Mouse (Mus musculus) adrenal gland, postnatal 4 days (tissue): Measurements from ENCODE around the gene Batf3. TPM values are rescaled to one million over a fixed set of nuclear protein-coding genes. Genes with fewer than 3 reads are reported as not detected.
A peak's percentile ranks its signal among the peaks of the same experiment; 100 is the strongest.

Experiments used
- DNase-seq, 2 experiments: peaks; one replicate each; pipeline ENCODE4 v3.0.0; 2021 to 2022; ENCODE audit warnings: low spot score in 2 of 2, mixed read lengths in 2 of 2
- long read RNA-seq, 2 experiments: library from polyadenylated mRNA; stranded (forward); transcript quantifications; one replicate each; pipeline ENCODE4 v2.0.0; 2021
- total RNA-seq, 2 experiments: library from RNA; stranded (reverse); gene quantifications; 2 replicates each; pipeline ENCODE4 v1.2.3; 2021

Batf3 gene
- 1 to 10 TPM; 3.3 to 3.4 TPM for total RNA-seq
- long read RNA-seq, experiment 1, partial matches to known transcripts: 0 of 3 reads
- long read RNA-seq, experiment 1, other reads (novel, unspliced or antisense): 1 of 3 reads
- long read RNA-seq, experiment 2, partial matches to known transcripts: 0 of 2 reads
- long read RNA-seq, experiment 2, other reads (novel, unspliced or antisense): 0 of 2 reads

DNA sequence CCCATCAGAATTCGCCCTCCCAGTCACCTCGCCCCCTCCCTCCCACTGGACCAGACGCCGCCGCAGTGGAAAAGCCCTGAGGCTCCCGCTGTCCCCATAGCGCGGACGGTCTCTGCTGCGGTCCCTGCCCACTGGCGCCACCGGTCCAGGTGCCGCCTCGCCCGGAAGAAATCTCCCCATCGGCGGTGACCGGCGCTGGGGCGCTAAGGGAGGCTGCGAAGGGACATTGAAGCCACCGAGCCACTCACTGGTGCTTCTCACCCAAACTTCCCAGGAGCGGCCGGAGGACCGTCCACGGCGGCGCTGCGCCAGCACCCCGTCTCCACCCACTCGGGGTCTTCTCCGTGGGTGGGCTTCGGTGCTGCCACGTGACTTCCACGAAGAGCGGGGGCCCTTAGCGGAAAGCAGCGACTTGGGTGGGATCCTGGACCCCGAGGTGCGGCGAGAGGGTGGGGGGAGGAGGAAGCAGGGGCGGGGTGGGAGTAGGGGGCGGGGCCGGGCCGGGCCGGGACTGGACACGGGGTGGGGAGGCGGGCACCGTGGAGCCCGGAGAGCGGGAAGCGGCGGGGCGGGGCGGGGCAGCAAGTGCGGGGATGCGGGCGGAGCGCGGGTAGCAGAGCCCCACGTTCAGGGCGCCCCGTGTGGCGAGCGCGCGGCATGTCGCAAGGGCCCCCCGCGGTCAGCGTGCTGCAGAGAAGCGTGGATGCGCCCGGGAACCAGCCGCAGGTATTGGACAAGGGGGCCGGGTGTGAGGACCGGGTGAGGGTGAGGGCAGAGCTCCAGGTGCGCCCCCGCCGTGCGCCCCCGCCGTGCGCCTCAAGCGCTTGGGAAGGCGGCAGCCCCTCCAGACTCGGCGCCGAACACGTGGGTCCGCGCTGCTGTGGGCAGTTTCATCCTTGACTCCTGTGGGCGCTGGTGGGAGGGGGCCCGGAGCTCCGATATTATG is at the start of gene Batf3:
Batf3 (plus strand) TSS at position 46 of the 946 bp plus-strand sequence.
- DNase-seq: no peak

DNA sequence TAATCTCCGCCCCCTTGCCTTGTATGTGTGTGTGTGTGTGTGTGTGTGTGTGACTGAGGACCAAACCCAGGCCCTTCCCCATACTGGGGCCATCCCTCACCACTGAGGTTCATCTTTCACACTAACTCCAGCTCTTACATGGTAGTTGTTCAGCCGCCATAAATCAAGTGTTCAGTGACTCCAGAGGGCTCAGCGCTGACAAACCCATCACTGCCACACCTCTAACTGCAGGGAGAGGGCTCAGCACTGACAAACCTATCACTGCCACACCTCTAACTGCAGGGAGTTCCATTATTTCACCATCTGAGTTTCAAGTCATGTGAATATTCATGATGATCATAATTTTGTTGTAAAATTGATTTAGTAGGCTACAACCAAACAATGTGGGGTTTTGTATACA is 44.1 kb upstream of the Batf3 start:
- DNase-seq: no peak

DNA sequence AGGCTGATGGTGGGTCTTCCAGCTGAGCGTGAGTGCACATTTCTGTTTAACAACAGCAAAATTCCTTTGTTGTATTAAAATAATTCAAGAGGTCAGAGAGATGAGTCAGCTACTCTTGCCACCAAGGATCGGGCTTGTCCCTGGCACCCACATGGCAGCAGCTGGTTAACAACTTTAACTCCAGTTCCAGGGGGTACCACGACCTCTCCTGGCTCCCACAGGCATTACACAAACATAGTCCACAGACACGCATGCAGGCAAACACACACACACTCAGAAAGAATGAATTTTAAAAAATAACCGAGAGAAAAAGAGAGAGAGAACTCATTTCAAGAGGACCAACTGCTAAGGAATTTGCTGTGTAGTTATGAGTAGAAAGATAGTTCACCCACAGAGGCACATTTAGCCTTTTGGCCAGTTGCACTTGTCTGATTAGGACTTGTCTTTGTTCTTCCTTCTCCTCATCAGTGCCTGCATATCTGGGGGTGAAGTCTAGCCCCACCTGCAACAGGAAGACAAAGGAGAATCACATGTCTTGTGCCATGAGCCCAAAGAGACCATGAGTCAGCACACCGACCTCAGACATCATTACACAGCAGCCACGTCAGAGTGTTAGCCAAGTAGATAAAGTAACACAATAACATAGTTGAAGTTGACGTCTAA is 42.6 kb upstream of the Batf3 start:
- DNase-seq: no peak

DNA sequence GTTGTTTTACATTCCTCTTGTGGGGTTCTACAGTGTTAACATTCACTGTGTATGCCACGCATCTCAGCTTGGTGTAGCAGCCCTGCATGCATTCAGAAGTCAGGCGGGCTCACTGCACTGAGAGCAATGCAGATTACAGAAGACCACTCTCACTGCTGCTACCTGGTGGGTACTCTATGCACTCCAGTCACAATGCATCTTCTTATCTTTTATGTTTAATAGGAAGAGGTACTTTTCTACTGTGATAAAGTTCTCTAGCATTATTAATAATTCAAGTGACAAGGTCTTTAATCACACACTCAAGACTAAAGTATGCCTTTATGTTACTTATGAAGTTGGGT is 42.1 kb upstream of the Batf3 start:
- no peak for DNase-seq

DNA sequence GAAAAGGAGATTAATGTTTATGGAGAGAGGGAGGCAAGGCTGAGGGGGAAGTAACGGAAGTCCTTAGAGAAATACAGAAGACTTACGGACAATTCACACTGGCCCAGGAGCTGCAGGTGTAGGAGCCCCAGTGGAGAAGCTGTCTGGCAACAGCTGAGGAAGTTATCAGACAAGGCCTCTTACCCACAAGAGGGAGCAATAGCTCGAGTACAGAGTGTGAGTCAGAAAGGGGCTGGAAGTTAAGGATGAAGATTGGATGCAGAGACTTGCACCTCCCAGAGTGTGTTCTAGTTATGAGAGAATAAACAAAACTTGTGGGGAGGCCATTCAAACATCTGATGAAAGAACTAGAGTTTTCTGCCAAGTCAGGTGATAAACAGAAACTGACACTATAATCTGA is 40.2 kb upstream of the Batf3 start:
- DNase-seq: no peak

DNA sequence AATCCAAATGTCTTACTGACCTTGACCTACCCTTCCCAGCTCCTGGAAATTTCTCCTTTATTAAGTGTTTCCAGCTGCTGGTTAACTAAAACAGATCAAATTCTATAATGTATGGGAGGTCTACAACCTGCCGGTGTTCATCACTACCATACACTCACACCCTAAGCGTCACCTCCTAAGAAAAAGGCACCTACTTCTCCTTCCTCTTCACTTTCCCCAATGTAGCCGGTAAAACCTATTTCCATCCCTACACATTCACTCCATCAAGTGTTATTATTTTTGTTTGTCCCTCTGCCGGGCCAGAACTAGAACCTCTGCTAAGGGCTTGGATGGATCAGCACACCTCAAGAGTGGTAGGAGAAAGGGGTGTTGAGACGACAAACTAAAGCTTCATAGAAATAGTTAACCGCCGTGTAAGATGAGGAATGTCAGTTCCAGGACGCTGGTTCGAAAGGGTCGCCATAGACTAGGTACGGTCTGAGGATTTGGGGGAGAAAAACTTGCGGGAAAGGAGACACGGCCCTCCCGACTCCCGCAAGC is 35.3 kb upstream of the Batf3 start:
- no peak for DNase-seq

DNA sequence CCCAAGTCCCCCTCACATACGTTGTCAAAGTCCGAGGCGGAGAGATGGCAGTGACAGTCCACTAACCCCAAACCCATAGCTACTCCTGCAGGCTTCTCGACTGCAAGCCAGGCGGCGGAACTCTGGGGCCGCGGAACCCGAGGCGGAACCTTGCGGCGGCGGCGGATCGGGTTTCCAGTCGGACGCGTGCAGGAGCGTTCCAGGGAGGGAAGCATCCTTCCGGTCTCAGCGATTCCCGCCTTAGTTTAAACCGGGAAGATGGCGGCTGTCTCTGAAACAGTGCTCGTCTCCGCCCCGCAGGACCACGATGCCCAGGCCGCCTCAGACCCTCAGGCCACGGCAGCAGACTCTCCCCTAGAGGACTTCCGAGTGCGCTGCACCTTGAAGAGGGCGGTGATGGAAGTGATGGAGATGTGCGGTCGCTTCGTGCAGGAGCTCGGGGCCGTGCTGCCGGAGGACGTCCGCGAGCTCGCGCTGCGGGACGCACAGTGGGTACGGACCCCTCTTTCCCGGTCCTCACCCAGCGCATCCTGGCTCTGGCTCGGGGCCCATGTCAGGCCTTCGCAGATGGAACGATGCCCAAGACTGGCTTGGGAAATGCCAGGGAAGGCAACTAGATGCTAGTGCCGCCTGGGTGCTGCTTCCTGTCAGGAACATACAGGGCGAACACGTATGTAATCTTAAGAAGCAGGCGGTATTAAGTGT is 34.7 kb upstream of the Batf3 start, which contains the start of the genes Tatdn3 and Nsl1:
Tatdn3 (minus strand) TSS at position 152 of the 705 bp plus-strand sequence.
Nsl1 (plus strand) TSS at position 232 of the 705 bp plus-strand sequence.
- peak; percentile 86 to 94 for DNase-seq

DNA sequence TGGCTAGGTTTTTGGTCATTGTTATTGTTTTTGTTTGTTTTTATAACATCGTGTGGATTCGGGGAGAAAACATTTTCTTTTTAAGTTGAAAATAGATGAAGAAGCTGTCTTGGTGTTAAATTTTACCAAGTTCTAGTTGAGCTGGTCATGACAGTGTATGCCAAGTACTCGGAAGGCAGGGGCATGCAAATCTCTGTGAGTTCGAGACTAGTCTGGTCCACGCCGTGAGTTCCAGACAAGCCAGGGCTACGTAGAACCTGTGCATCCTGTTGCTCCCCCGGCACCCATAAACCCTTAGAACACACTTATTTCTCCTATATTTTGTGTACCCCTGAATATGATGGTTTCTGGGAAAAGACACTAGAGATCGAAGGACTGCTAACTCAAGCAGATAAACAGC is 33.9 kb upstream of the Batf3 start:
- DNase-seq: no peak

DNA sequence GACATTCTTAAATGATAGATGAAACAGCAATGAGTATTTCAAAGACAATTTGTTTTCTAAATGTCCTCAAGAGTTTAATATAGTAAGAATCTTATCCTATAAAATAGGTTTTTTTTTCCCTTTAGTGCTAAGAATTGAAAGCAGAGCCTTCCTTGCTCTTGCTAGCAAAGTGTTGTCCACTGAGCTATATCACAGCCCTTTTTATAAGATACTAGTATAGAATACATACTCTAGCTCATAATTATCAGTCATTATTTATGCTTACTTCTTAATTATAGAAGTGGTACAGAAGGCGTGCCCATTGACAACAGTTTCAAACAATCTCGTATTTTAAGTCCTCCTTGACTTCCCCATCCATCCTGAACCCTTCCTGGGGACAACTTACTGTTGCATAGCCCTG is 33.1 kb upstream of the Batf3 start:
- no peak for DNase-seq

DNA sequence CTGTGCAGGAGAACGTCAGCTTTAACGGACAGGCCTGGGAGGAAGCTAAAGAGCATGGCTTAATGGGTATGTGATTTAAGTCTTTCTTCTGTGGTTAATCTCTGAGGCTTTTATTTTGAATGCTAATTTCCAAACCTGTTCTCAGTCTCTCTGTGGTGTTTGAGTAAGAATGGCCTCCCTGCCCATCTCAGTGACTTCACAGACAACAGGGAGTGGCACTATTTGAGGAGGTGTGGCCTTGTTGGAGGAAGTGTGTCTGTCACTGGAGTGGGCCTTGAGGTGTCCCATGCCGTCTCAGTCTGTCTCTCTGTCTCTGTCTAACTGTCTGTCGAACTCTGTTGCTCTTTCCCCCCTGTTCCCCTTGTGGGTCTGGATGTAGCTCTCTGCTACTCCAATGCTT is 32.5 kb upstream of the Batf3 start:
- no peak for DNase-seq

DNA sequence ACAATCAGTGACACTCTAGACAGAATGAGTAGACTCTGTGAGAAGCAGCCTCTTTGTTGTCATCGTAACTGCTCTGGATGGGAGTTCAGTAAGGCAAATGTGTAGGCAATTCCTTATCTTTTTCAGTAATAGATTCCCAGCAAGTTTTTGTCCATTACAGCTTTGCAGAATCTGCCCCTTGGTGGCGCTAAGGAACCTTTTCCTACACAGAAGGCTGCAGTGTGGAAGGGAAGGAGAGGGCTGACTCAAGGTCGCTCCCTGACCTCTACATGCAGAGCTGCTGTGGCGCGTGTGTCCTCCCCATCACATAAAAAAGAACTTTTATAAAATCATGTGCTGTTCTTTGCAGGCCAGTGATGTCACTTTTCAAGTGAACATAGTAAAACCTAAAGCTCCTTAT is 29.3 kb upstream of the Batf3 start:
- DNase-seq: peak in 1 of 2 experiments; percentile 20

DNA sequence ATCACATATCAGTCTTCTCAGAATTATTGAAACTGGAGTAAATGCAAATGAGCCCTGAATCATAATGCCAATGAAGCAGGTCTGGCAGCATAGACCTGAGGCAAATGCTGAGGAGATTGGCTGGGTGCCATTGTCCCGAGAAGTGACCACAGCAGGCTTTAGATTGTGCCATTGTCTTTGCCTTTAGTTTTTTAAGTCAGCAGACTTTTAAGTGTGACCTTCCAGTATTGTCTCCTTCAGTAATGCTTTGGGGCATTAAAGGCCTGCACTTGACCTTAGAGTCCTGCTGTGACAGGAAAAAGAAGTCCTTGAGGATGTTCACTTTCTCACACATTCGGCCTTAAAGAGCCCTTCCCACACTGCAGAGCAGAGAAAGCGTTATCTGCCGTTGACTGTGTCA is 27.4 kb upstream of the Batf3 start:
- no peak for DNase-seq

DNA sequence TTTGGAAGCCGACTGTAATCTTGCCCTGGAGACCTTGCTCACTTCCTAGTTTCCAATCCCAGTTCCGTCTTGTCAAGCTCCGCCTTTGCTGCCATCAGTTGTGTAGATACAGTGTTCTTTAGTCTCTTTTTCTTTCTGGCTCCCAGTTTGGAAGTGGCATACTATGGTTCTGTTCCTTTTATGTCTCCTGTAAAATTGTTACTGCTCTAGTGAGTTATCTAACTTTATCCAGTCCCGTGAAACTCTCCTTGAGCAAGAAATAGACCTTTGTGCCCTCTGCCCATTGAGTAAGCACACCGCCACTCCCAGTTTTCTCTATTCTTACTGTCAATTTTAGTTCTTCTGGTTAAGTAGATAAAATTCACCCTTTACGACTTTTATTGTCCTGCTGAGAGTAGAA is 26.0 kb upstream of the Batf3 start:
- no peak for DNase-seq

DNA sequence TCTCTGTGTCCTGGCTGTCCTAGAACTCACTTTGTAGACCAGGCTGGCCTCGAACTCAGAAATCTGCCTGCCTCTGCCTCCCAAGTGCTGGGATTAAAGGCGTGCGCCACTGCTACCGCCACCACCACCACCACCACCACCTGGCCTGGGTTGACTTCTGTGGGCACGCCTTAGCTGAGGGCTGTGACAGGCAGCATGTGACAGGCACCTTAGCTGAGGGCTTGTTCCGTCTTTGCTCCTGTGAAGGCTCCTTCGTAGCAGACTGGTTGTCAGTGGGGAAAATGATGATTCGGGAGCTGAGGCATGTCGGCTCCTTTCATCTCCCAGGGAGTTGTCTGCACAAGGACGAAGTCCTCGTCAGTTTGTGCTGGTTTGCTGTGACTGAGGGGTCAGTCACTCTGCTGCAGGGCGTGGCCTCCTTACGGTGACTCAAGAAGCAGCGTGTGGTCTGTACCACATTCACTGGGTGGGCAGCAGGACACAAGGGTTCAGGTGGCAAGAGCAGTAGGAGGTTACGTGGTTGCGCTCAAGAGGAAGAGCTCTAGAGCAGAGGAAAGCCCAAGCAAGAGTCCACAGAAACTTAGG is 25.2 kb upstream of the Batf3 start:
- no peak for DNase-seq

DNA sequence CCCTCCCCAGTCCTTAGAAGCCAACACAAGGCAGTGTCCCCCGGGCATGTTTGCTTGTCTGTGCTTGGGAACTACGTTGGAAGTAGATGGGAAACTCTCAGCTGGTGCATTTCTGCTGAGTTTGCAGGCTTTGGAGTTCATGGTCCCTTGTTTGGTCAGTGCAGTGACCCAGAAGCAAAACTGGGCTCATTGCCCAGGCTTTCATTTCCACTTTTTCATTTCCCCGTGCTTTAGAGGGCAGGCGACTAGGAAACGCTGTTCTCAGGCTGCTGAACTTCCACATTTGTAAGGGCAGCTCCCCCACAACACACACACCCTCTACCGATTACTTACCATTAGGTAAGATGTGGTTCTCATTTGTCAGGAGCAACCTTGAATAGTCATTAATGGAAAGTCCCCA is 24.6 kb upstream of the Batf3 start:
- DNase-seq: peak in 1 of 2 experiments; percentile 35

DNA sequence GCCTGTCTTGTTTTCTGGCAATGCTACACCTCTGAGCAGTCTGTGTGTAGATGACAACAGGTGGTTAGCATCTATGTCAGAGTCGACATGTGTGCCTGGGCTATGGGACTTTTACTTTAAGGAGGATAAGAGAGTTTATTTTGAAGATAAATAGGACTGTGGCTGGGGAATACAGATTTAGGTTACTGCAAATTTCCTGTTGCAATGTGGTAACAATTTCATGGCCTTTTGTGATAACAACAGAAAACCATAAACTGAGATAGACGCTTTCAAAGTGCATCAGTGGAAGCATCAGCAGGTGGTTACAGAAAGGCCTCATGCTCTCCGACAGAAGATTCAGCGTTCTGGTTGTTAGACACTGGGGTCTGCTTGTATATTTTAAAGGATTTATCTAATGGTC is 24.2 kb upstream of the Batf3 start:
- no peak for DNase-seq

DNA sequence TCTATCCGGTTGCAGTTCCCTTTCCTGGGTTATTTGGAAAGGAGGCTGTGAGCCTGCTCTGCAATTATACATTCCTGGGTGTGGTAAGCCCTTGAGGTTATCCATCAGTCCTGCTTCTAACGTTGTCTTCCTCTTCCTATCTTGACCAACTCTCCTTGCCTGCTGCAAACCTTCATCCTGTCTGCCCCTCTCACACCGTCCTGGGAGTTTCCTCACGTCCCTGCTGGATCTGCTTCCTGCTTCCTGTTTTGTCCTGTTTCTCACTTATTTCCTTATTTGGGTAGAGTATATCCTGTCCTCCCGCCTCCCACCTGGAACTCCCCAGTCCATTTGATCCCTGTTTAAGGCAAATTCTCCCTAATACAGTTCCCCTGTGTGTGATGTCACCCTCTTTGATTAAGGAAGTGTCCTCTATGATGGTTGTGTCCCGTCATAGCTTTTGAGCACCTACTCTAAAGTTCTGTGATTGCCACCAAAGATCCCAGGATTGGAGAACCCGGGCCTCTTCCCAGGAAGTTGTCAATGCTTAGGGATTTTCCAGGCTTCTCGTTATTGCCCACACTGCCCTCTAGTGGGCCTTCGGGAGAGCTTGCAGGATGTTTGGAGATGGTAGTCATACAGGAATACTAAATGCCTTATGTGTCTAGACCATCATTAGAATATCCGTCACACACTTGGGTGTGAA is 22.3 kb upstream of the Batf3 start:
- DNase-seq: peak in 1 of 2 experiments; percentile 32

DNA sequence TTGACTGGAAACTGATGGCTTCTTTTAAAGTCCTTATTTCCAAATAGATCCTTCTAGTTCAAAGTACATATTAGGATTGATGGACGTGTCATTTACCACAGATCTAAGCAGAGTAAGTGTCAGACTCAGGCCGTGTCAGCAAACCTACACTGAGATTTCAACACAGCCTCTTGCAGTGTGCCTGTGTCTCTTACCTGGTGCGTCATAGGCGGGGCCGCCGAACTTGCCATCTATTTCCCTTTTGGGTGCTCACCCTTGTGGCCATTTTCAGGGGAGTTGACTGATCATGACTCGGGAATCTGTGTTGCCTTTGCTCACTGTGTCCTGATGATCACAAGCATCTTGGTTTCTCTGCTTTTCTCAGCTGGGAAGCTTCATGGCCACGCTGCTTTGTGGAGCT is 14.4 kb upstream of the Batf3 start:
- DNase-seq: no peak

DNA sequence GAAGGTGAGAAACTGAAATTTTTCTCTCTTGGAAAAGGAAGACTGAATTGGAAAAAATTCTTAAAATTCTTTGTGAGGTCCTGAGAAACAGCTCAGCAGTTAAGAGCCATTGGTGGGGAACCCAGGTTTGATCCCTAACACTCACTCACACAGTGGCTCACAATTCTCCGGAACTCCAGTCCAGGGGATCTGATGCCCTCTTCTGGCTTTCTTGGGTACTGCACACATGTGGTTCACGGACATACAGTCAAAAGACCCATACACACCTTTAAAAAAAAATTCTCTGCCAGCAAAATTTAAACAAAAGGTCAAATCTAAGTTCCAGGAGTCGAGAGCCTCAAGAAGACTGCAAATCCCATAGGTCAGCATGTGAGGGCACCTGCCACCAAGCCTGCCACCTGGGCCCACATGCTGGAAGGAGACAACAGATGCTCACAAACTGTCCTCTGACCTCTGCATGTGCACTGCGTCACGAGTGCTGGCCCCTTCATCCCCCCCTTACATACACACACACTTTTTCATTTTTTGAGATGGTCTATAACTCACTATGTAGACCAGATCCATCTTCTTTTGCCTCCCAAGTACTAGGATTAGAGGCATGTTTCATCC is 12.6 kb upstream of the Batf3 start:
- peak in 1 of 2 experiments; percentile 38 for DNase-seq

DNA sequence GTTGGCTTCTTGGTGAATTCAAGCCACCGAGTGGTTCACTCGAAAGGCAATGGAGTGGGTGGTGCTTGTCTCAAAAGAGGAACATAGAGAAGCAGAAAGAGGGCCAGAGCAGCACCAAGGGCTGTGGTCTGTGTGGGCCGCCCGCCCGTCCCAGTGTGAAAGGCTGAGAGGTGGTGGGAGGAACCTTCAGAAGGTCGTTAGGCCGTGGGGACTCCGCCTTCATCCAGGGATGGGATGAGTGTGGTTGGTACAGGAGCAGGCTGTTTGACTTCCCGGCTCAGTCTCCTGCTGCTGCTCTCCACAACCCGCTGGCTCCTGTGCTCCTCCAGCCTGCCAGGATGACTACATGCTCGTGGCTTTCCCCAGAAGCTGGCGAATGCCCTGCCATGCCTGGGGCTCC is 12.1 kb upstream of the Batf3 start:
- DNase-seq: no peak
